Mouse (Mus musculus) MEL (cell line): ENCODE measurements around the gene Nxpe5. TPM values are rescaled to one million over a fixed set of nuclear protein-coding genes. Genes with fewer than 3 reads are reported as not detected.

Source experiments
- DNase-seq: peaks from one replicate; pipeline ENCODE4 v3.0.0; 2011; ENCODE audit warnings: low read depth, low spot score
- H3K27ac ChIP-seq: 2 replicates; pipeline ENCODE4 v1.5.1; 2012; ENCODE audit warnings: low read depth, mild to moderate bottlenecking, control low read depth, low read length, moderate library complexity; ENCODE audit not compliant: control insufficient read depth
- H3K27me3 ChIP-seq, 2 experiments: fragments of 150-350 bp in 1 of 2; sonication (generic) in 1 of 2; 2 replicates each; pipeline ENCODE4 v1.6.1; 2012; ENCODE audit warnings: low read length in 2 of 2, mild to moderate bottlenecking in 2 of 2, improper control_type of control experiment in 1 of 2, moderate library complexity in 1 of 2; ENCODE audit not compliant: insufficient read depth in 2 of 2, control insufficient read depth in 1 of 2
- H3K36me3 ChIP-seq, 2 experiments: 2 replicates each; pipeline ENCODE4 v1.6.1; 2012 to 2014; ENCODE audit warnings: low read length in 2 of 2, improper control_type of control experiment in 1 of 2, inconsistent platforms in 1 of 2, mild to moderate bottlenecking in 1 of 2; ENCODE audit not compliant: insufficient read depth in 2 of 2, control insufficient read depth in 1 of 2
- H3K4me1 ChIP-seq, 2 experiments: fragments of 150-350 bp in 1 of 2; sonication (generic) in 1 of 2; 2 replicates each; pipeline ENCODE4 v1.6.1; 2012; ENCODE audit warnings: low read length in 2 of 2, improper control_type of control experiment in 1 of 2, mild to moderate bottlenecking in 1 of 2; ENCODE audit not compliant: insufficient read depth in 2 of 2, control insufficient read depth in 1 of 2
- H3K4me3 ChIP-seq, 2 experiments: fragments of 150-350 bp in 1 of 2; sonication (generic) in 1 of 2; 2 replicates each; pipeline ENCODE4 v1.5.1; 2012; ENCODE audit warnings: low read depth in 2 of 2, low read length in 2 of 2, mild to moderate bottlenecking in 2 of 2, moderate library complexity in 2 of 2, control low read depth in 1 of 2, improper control_type of control experiment in 1 of 2; ENCODE audit not compliant: control insufficient read depth in 1 of 2, insufficient read depth in 1 of 2
- H3K79me2 ChIP-seq: 2 replicates; pipeline ENCODE4 v1.6.1; 2012; ENCODE audit warnings: mild to moderate bottlenecking, low read length, moderate library complexity; ENCODE audit not compliant: control insufficient read depth, poor library complexity, insufficient read depth
- H3K9ac ChIP-seq: 2 replicates; pipeline ENCODE4 v1.6.1; 2012; ENCODE audit warnings: low read depth, mild to moderate bottlenecking, control low read depth, low read length, moderate library complexity; ENCODE audit not compliant: control insufficient read depth, poor library complexity, severe bottlenecking
- H3K9me3 ChIP-seq: fragments of 150-350 bp; sonication (generic); replicated peaks from 2 replicates; pipeline ENCODE4 v1.6.1; 2012; ENCODE audit warnings: mild to moderate bottlenecking, low read length, improper control_type of control experiment, moderate library complexity; ENCODE audit not compliant: insufficient read depth
- CHD1 ChIP-seq: IDR thresholded peaks from 2 replicates; pipeline ENCODE4 v1.6.1; 2012; ENCODE audit warnings: low read depth, mild to moderate bottlenecking, inconsistent platforms, low read length, improper control_type of control experiment
- CTCF ChIP-seq, 3 experiments: IDR thresholded peaks in 2 of 3; conservative IDR thresholded peaks in 1 of 3; 2 replicates each; pipeline ENCODE4 v1.5.1; 2011 to 2012; ENCODE audit warnings: low read length in 3 of 3, low read depth in 2 of 3, mild to moderate bottlenecking in 2 of 3, improper control_type of control experiment in 1 of 3, inconsistent platforms in 1 of 3, mixed read lengths in 1 of 3, moderate library complexity in 1 of 3; ENCODE audit not compliant: control insufficient read depth in 1 of 3, insufficient read depth in 1 of 3, poor library complexity in 1 of 3, severe bottlenecking in 1 of 3
- ELF1 ChIP-seq: IDR thresholded peaks from 2 replicates; pipeline ENCODE4 v1.6.1; 2014; ENCODE audit warnings: low read depth, mild to moderate bottlenecking, inconsistent platforms, low read length, improper control_type of control experiment, moderate library complexity
- GABPA ChIP-seq: IDR thresholded peaks from 2 replicates; pipeline ENCODE4 v1.6.1; 2012; ENCODE audit warnings: low read depth, mild to moderate bottlenecking, inconsistent platforms, low read length, improper control_type of control experiment, moderate library complexity
- GATA1 ChIP-seq: IDR thresholded peaks from 2 replicates; pipeline ENCODE4 v1.6.1; 2011; ENCODE audit warnings: low read depth, low read length, improper control_type of control experiment
- HCFC1 ChIP-seq: IDR thresholded peaks from 2 replicates; pipeline ENCODE4 v1.6.1; 2012; ENCODE audit warnings: low read depth, mild to moderate bottlenecking, inconsistent platforms, low read length, improper control_type of control experiment, moderate library complexity
- JUND ChIP-seq: IDR thresholded peaks from 2 replicates; pipeline ENCODE4 v1.6.1; 2011; ENCODE audit warnings: low read depth, mild to moderate bottlenecking, improper control_type of control experiment, low read length
- MAFK ChIP-seq: IDR thresholded peaks from 2 replicates; pipeline ENCODE4 v1.6.1; 2011; ENCODE audit warnings: low read depth, mild to moderate bottlenecking, low read length, improper control_type of control experiment, borderline replicate concordance
- MAX ChIP-seq: IDR thresholded peaks from 2 replicates; pipeline ENCODE4 v1.6.1; 2011; ENCODE audit warnings: low read length, improper control_type of control experiment
- MYB ChIP-seq: IDR thresholded peaks from 2 replicates; pipeline ENCODE4 v1.6.1; 2011; ENCODE audit warnings: mild to moderate bottlenecking, low read depth, low read length, improper control_type of control experiment
- MYC ChIP-seq: IDR thresholded peaks from 2 replicates; pipeline ENCODE4 v1.6.1; 2011; ENCODE audit warnings: low read depth, mild to moderate bottlenecking, low read length, improper control_type of control experiment, moderate library complexity
- NELFE ChIP-seq: IDR thresholded peaks from 2 replicates; pipeline ENCODE4 v1.6.1; 2011; ENCODE audit warnings: low read depth, low read length, improper control_type of control experiment
- NRF1 ChIP-seq: IDR thresholded peaks from 2 replicates; pipeline ENCODE4 v1.6.1; 2014; ENCODE audit warnings: low read depth, mild to moderate bottlenecking, inconsistent platforms, low read length, improper control_type of control experiment, moderate library complexity; ENCODE audit not compliant: poor library complexity, insufficient read depth, severe bottlenecking
- POLR2A ChIP-seq, 2 experiments: IDR thresholded peaks; 2 replicates each; pipeline ENCODE4 v1.6.1; 2011 to 2012; ENCODE audit warnings: low read length in 2 of 2, mild to moderate bottlenecking in 2 of 2, control low read depth in 1 of 2, improper control_type of control experiment in 1 of 2, low read depth in 1 of 2, moderate library complexity in 1 of 2; ENCODE audit not compliant: control insufficient read depth in 1 of 2, insufficient read depth in 1 of 2, poor library complexity in 1 of 2
- POLR2AphosphoS2 ChIP-seq: IDR thresholded peaks from 2 replicates; pipeline ENCODE4 v1.6.1; 2011; ENCODE audit warnings: low read length, improper control_type of control experiment
- POLR2AphosphoS5 ChIP-seq: IDR thresholded peaks from 2 replicates; pipeline ENCODE4 v1.6.1; 2012; ENCODE audit warnings: low read depth, borderline replicate concordance, mild to moderate bottlenecking, inconsistent platforms, low read length, moderate library complexity, mixed read lengths
- RAD21 ChIP-seq: IDR thresholded peaks from 2 replicates; pipeline ENCODE4 v1.6.1; 2011; ENCODE audit warnings: mild to moderate bottlenecking, low read depth, low read length, improper control_type of control experiment
- RCOR1 ChIP-seq: IDR thresholded peaks from 2 replicates; pipeline ENCODE4 v1.6.1; 2012; ENCODE audit warnings: low read depth, mild to moderate bottlenecking, inconsistent platforms, low read length, improper control_type of control experiment
- SMC3 ChIP-seq: IDR thresholded peaks from 2 replicates; pipeline ENCODE4 v1.6.1; 2011; ENCODE audit warnings: low read depth, low read length, improper control_type of control experiment
- TBP ChIP-seq: IDR thresholded peaks from 2 replicates; pipeline ENCODE4 v1.8.0; 2011; ENCODE audit warnings: low read depth, low read length, improper control_type of control experiment
- USF1 ChIP-seq: IDR thresholded peaks from 2 replicates; pipeline ENCODE4 v1.6.1; 2014; ENCODE audit warnings: low read depth, mild to moderate bottlenecking, inconsistent platforms, low read length, improper control_type of control experiment, moderate library complexity
- USF2 ChIP-seq, 2 experiments: IDR thresholded peaks; 2 replicates each; pipeline ENCODE4 v1.6.1; 2011 to 2012; ENCODE audit warnings: improper control_type of control experiment in 2 of 2, low read length in 2 of 2, borderline replicate concordance in 1 of 2, inconsistent platforms in 1 of 2, low read depth in 1 of 2, mild to moderate bottlenecking in 1 of 2; ENCODE audit not compliant: insufficient read depth in 1 of 2
- ZC3H11A ChIP-seq: IDR thresholded peaks from 2 replicates; pipeline ENCODE4 v1.6.1; 2012; ENCODE audit warnings: low read depth, mild to moderate bottlenecking, inconsistent platforms, low read length, improper control_type of control experiment
- ZKSCAN1 ChIP-seq: IDR thresholded peaks from 2 replicates; pipeline ENCODE4 v1.6.1; 2012; ENCODE audit warnings: low read depth, mild to moderate bottlenecking, inconsistent platforms, low read length, improper control_type of control experiment, moderate library complexity
- ZNF384 ChIP-seq: IDR thresholded peaks from 2 replicates; pipeline ENCODE4 v1.6.1; 2012; ENCODE audit warnings: low read depth, mild to moderate bottlenecking, inconsistent platforms, low read length, improper control_type of control experiment
- polyA plus RNA-seq, 2 experiments: library from polyadenylated mRNA; stranded (reverse) in 1 of 2; unstranded in 1 of 2; fragments of >175 nt in 1 of 2; fragments of >200 nt in 1 of 2; gene quantifications; 2 replicates each; pipeline versions ENCODE4 v1.2.1 to v1.2.4; 2012; ENCODE audit warnings: low replicate concordance in 2 of 2, low read depth in 1 of 2; ENCODE audit not compliant: insufficient read length in 2 of 2, insufficient read depth in 1 of 2, missing spikeins in 1 of 2
- total RNA-seq: library from RNA; depleted of rRNA; stranded (reverse); fragments of 300-350 nt; gene quantifications from 2 replicates; pipeline ENCODE4 v1.2.3, GENCODE M21; 2012

The Nxpe5 gene
- total and polyA plus RNA-seq, 3 experiments = not detected

GRCm38 (mm10) chr5:138227367-138227766 lies 1.7 kb downstream of the Nxpe5 start (continued):
- TF ChIP-seq HCFC1 (peak; percentile 35), NELFE (no peak), ZNF384 (0 out of 2 replicates have a peak, but pooled peaks have one; percentile 27), POLR2AphosphoS5 (no peak), USF1 (no peak), CHD1 (no peak), USF2 (IDR thresholded peaks at IDR 0.05; ENCODE audit: borderline replicate concordance in 1 of 2, insufficient read depth in 1 of 2, low read depth in 1 of 2, low read length in 2 of 2) (no peak), GABPA (no peak), SMC3 (no peak), ELF1 (0 out of 2 replicates have a peak, but pooled peaks have one; percentile 21), MAX (peak; percentile 92), MYB (peak; percentile 98), MYC (peak; percentile 96), JUND (peak; percentile 74), GATA1 (peak; percentile 99), MAFK (peak; percentile 89; the same call in 1 of the 2 replicates), NRF1 (no peak), CTCF (IDR thresholded peaks at IDR 0.05 in 2 of 3, conservative IDR thresholded peaks at IDR 0.05 in 1 of 3; ENCODE audit: control insufficient read depth in 1 of 3, insufficient read depth in 1 of 3, low read depth in 2 of 3, low read length in 3 of 3, poor library complexity in 1 of 3, severe bottlenecking in 1 of 3) (no peak), ZC3H11A (no peak), POLR2A (IDR thresholded peaks at IDR 0.05; ENCODE audit: control insufficient read depth in 1 of 2, insufficient read depth in 1 of 2, low read depth in 1 of 2, low read length in 2 of 2, poor library complexity in 1 of 2) (no peak), POLR2AphosphoS2 (no peak)

GRCm38 (mm10) chr5:138228026-138228425 lies 2.3 kb downstream of the Nxpe5 start:
- Histone ChIP-seq H3K36me3 (peaks cover 0 to 19% of the 10 kb centered on the region in 2 experiments; a peak in 2 of 4 replicates), H3K9ac (no peak overlapping the region), H3K79me2 (no peaks in the 10 kb centered on the region), H3K4me1 (peaks cover 10 to 19% of the 10 kb centered on the region in 2 experiments), H3K27me3 (no peaks in the 10 kb centered on the region), H3K9me3 (no peaks in the 10 kb centered on the region), H3K27ac (no peak overlapping the region), H3K4me3 (no peak overlapping the region)
- DNase-seq = peak; percentile 84
- TF ChIP-seq NRF1 = no peak
- TF ChIP-seq MAX = 0 out of 2 replicates have a peak, but pooled peaks have one; percentile 29
- peak; percentile 72 for TF ChIP-seq SMC3
- peak; percentile 14 for TF ChIP-seq ZC3H11A
- no peak for TF ChIP-seq GABPA
- TF ChIP-seq JUND = 0 out of 2 replicates have a peak, but pooled peaks have one; percentile 36
- TF ChIP-seq RAD21 = peak; percentile 46
- TF ChIP-seq RCOR1 = no peak
- TF ChIP-seq TBP = 0 out of 2 replicates have a peak, but pooled peaks have one; percentile 34
- TF ChIP-seq CTCF (IDR thresholded peaks at IDR 0.05 in 2 of 3, conservative IDR thresholded peaks at IDR 0.05 in 1 of 3; ENCODE audit: control insufficient read depth in 1 of 3, insufficient read depth in 1 of 3, low read depth in 2 of 3, low read length in 3 of 3, poor library complexity in 1 of 3, severe bottlenecking in 1 of 3) = peak; percentile 81 to 95 (median 84)
- no peak for TF ChIP-seq ZKSCAN1
